Mouse (Mus musculus) large intestine, adult 2 months (tissue): ENCODE measurements around the gene Rbm34. TPM values are rescaled to one million over a fixed set of nuclear protein-coding genes. Genes with fewer than 3 reads are reported as not detected.

Experiments used
- polyA plus RNA-seq: library from polyadenylated mRNA; depleted of rRNA; stranded (reverse); fragments of >200 nt; gene quantifications from 2 replicates; pipeline ENCODE4 v1.2.3, GENCODE M21; 2012; rRNA removed

Rbm34 gene
- polyA plus RNA-seq, 1 experiment = 1.9 TPM

Other genes starting within 250 kb of the Rbm34 start
- gene Tomm20, start 25.2 kb downstream of the Rbm34 start, polyA plus RNA-seq = 137 and 207 TPM in 2 replicates
- 19.0 and 41.9 TPM in 2 replicates for gene Pard3, start 92.8 kb upstream of the Rbm34 start, polyA plus RNA-seq